In the genomic region with DNA sequence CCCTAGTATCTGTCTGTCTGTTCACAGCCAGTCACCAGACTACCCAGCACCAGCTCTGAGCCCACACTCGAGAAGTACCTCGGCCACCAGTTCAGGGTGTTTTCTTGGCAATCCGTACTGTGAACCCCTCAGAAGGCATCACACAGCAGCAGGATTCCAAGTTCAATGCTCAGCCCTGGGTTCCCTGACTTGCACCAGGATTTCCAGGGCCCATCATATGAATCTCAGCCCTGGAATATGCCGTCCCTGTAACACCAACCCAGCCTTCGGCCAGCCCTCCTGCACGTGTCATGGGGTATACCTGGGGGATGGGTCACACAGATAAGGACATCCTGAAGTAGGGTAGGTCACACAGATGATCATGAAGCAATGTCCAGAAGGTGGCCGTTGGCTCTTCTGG, we compare ENCODE assay signal across 14 mouse cellular contexts.
A peak's percentile ranks its signal among the peaks of the same experiment; 100 is the strongest.
DNase-seq lines count a peak whose midpoint lies in the region; ATAC-seq and TF ChIP-seq lines count a peak whose summit lies in the region.
"Had no signal": no experiment of that assay in that cellular context is flagged by ENCODE, and none has a peak within 500 bp of the region (broad histone marks: within the 10 kb centered on the region; RNA-seq: fewer than 3 reads in every experiment).

No protein-coding gene starts in this region.

- no peak overlapping the region for H3K4me3 ChIP-seq in embryonic facial prominence, embryonic 13.5 days
- H3K4me3 ChIP-seq in embryonic facial prominence, embryonic 10.5 days, result no peak overlapping the region
- H3K4me3 ChIP-seq in hindbrain, postnatal 0 days (ENCODE audit: low read length), result no peak overlapping the region
- no peak overlapping the region for H3K4me3 ChIP-seq in hindbrain, embryonic 14.5 days (replicated peaks; ENCODE audit: low read length)
- H3K4me3 ChIP-seq in lung, embryonic 16.5 days (ENCODE audit: low read length), result no peak overlapping the region
- no peak overlapping the region for H3K4me3 ChIP-seq in intestine, postnatal 0 days (ENCODE audit: low read depth, low read length)
- H3K4me3 ChIP-seq: embryonic facial prominence, embryonic 12.5 days; forebrain, embryonic 12.5 days; gastrocnemius, adult 2 months; heart, embryonic 10.5 days; hindbrain, embryonic 15.5 days had no signal

- 91% methylated on average over 7 of the region's 7 CpGs for WGBS in embryonic facial prominence, embryonic 13.5 days
- 89% methylated on average over 7 of the region's 7 CpGs for WGBS in embryonic facial prominence, embryonic 10.5 days
- 89% methylated on average over 7 of the region's 7 CpGs for WGBS in hindbrain, postnatal 0 days
- 94% methylated on average over 7 of the region's 7 CpGs for WGBS in hindbrain, embryonic 14.5 days
- 69% methylated on average over 7 of the region's 7 CpGs for WGBS in lung, embryonic 16.5 days
- WGBS in intestine, postnatal 0 days, result 76% methylated on average over 7 of the region's 7 CpGs

- no peak for DNase-seq in embryonic facial prominence, embryonic 10.5 days (ENCODE audit: low spot score)
- no peak for DNase-seq in hindbrain, postnatal 0 days (ENCODE audit: low spot score)
- DNase-seq in hindbrain, embryonic 14.5 days (ENCODE audit: low spot score), result no peak
- DNase-seq in lung, postnatal 10 days, result no peak
- DNase-seq in embryo, embryonic 11 days, result no peak

- TF ChIP-seq CTCF in hindbrain, postnatal 0 days (IDR thresholded peaks at IDR 0.05; ENCODE audit: low read depth), result no peak
- no peak for TF ChIP-seq CTCF in intestine, postnatal 0 days (IDR thresholded peaks at IDR 0.05; ENCODE audit: low read depth)

- H3K36me3 ChIP-seq in embryonic facial prominence, embryonic 13.5 days, result no peaks in the 10 kb centered on the region
- no peaks in the 10 kb centered on the region for H3K36me3 ChIP-seq in embryonic facial prominence, embryonic 10.5 days (replicated peaks)
- no peaks in the 10 kb centered on the region for H3K36me3 ChIP-seq in hindbrain, postnatal 0 days (ENCODE audit: insufficient read depth, low read length)
- H3K36me3 ChIP-seq in hindbrain, embryonic 14.5 days (replicated peaks; ENCODE audit: control insufficient read depth, insufficient read depth), result no peaks in the 10 kb centered on the region
- no peaks in the 10 kb centered on the region for H3K36me3 ChIP-seq in lung, embryonic 16.5 days (ENCODE audit: control insufficient read depth, insufficient read depth, low read length)
- H3K36me3 ChIP-seq in intestine, postnatal 0 days (ENCODE audit: control insufficient read depth, insufficient read depth), result no peaks in the 10 kb centered on the region
- H3K36me3 ChIP-seq: embryonic facial prominence, embryonic 12.5 days; forebrain, embryonic 12.5 days; G1E; heart, embryonic 10.5 days; hindbrain, embryonic 15.5 days had no signal

- no peaks in the 10 kb centered on the region for H3K9me3 ChIP-seq in embryonic facial prominence, embryonic 13.5 days
- H3K9me3 ChIP-seq in embryonic facial prominence, embryonic 10.5 days, result no peaks in the 10 kb centered on the region; the same call in 1 of the 2 replicates
- H3K9me3 ChIP-seq in hindbrain, postnatal 0 days (ENCODE audit: low read length), result no peaks in the 10 kb centered on the region
- H3K9me3 ChIP-seq in hindbrain, embryonic 14.5 days (ENCODE audit: control insufficient read depth, low read length), result no peaks in the 10 kb centered on the region
- no peaks in the 10 kb centered on the region for H3K9me3 ChIP-seq in lung, embryonic 16.5 days (ENCODE audit: control insufficient read depth, low read length)
- H3K9me3 ChIP-seq in intestine, postnatal 0 days (ENCODE audit: control insufficient read depth), result no peaks in the 10 kb centered on the region
- H3K9me3 ChIP-seq: embryonic facial prominence, embryonic 12.5 days; heart, embryonic 10.5 days; hindbrain, embryonic 15.5 days had no signal

- peaks cover 6% of the 10 kb centered on the region for H3K27me3 ChIP-seq in embryonic facial prominence, embryonic 13.5 days
- H3K27me3 ChIP-seq in embryonic facial prominence, embryonic 10.5 days (replicated peaks; ENCODE audit: low read depth, poor library complexity, severe bottlenecking), result peaks cover 43% of the 10 kb centered on the region
- H3K27me3 ChIP-seq in hindbrain, postnatal 0 days (ENCODE audit: insufficient read depth, low read length), result no peaks in the 10 kb centered on the region
- H3K27me3 ChIP-seq in hindbrain, embryonic 14.5 days (ENCODE audit: control insufficient read depth, insufficient read depth, low read length), result no peaks in the 10 kb centered on the region
- peaks cover 3% of the 10 kb centered on the region; the same call in 1 of the 2 replicates for H3K27me3 ChIP-seq in lung, embryonic 16.5 days (ENCODE audit: control insufficient read depth, insufficient read depth, low read depth, low read length)
- H3K27me3 ChIP-seq in intestine, postnatal 0 days (replicated peaks; ENCODE audit: control insufficient read depth, insufficient read depth, low read length), result no peaks in the 10 kb centered on the region

- H3K27ac ChIP-seq in embryonic facial prominence, embryonic 13.5 days, result no peak overlapping the region
- H3K27ac ChIP-seq in embryonic facial prominence, embryonic 10.5 days (replicated peaks), result no peak overlapping the region
- H3K27ac ChIP-seq in hindbrain, postnatal 0 days, result no peak overlapping the region
- H3K27ac ChIP-seq in hindbrain, embryonic 14.5 days, result no peak overlapping the region
- no peak overlapping the region for H3K27ac ChIP-seq in lung, embryonic 16.5 days (ENCODE audit: low read length)
- H3K27ac ChIP-seq in intestine, postnatal 0 days (ENCODE audit: low read depth, low read length), result no peak overlapping the region
- H3K27ac ChIP-seq: embryonic facial prominence, embryonic 12.5 days; forebrain, embryonic 12.5 days; gastrocnemius, adult 2 months; heart, embryonic 10.5 days; hindbrain, embryonic 15.5 days had no signal

- H3K9ac ChIP-seq in embryonic facial prominence, embryonic 13.5 days, result no peak overlapping the region
- no peak overlapping the region for H3K9ac ChIP-seq in hindbrain, postnatal 0 days (replicated peaks; ENCODE audit: low read length)
- no peak overlapping the region for H3K9ac ChIP-seq in hindbrain, embryonic 14.5 days
- no peak overlapping the region for H3K9ac ChIP-seq in lung, embryonic 16.5 days (ENCODE audit: low read length)
- H3K9ac ChIP-seq in intestine, postnatal 0 days (ENCODE audit: low read depth, low read length), result no peak overlapping the region
- H3K9ac ChIP-seq: embryonic facial prominence, embryonic 12.5 days; forebrain, embryonic 12.5 days; hindbrain, embryonic 15.5 days had no signal

- no peaks in the 10 kb centered on the region for H3K4me1 ChIP-seq in embryonic facial prominence, embryonic 13.5 days
- H3K4me1 ChIP-seq in embryonic facial prominence, embryonic 10.5 days, result 0 out of 2 replicates have a peak, but pooled peaks cover 2% of the 10 kb centered on the region
- H3K4me1 ChIP-seq in hindbrain, postnatal 0 days (ENCODE audit: insufficient read depth, low read length), result no peaks in the 10 kb centered on the region
- H3K4me1 ChIP-seq in hindbrain, embryonic 14.5 days (replicated peaks; ENCODE audit: control insufficient read depth, insufficient read depth, low read length), result no peaks in the 10 kb centered on the region
- H3K4me1 ChIP-seq in lung, embryonic 16.5 days (replicated peaks; ENCODE audit: control insufficient read depth, insufficient read depth, low read length), result 0 out of 2 replicates have a peak, but pooled peaks cover 2% of the 10 kb centered on the region
- no peaks in the 10 kb centered on the region for H3K4me1 ChIP-seq in intestine, postnatal 0 days (replicated peaks; ENCODE audit: control insufficient read depth, insufficient read depth, low read length)
- H3K4me1 ChIP-seq: embryonic facial prominence, embryonic 12.5 days; forebrain, embryonic 12.5 days; hindbrain, embryonic 15.5 days had no signal

- no peak overlapping the region for H3K4me2 ChIP-seq in embryonic facial prominence, embryonic 13.5 days
- H3K4me2 ChIP-seq in hindbrain, postnatal 0 days (ENCODE audit: low read depth, low read length), result no peak overlapping the region
- H3K4me2 ChIP-seq in hindbrain, embryonic 14.5 days (replicated peaks), result no peak overlapping the region
- H3K4me2 ChIP-seq in lung, embryonic 16.5 days (ENCODE audit: low read depth, low read length), result no peak overlapping the region
- no peak overlapping the region for H3K4me2 ChIP-seq in intestine, postnatal 0 days (replicated peaks; ENCODE audit: low read depth)
- H3K4me2 ChIP-seq: embryonic facial prominence, embryonic 12.5 days; forebrain, embryonic 12.5 days; hindbrain, embryonic 15.5 days had no signal

- peak; percentile 26; the same call in 1 of the 2 replicates for ATAC-seq in embryonic facial prominence, embryonic 13.5 days (ENCODE audit: insufficient number of reproducible peaks, insufficient read depth, low FRiP score, low TSS enrichment, low read depth)
- 0 out of 2 replicates have a peak, but pooled peaks have one; percentile 31 for ATAC-seq in hindbrain, postnatal 0 days
- ATAC-seq in hindbrain, embryonic 14.5 days (ENCODE audit: low FRiP score), result no peak
- 0 out of 2 replicates have a peak, but pooled peaks have one; percentile 1 for ATAC-seq in lung, embryonic 16.5 days (ENCODE audit: low read depth)
- ATAC-seq in intestine, postnatal 0 days, result 0 out of 2 replicates have a peak, but pooled peaks have one; percentile 10
